Mouse (Mus musculus): ENCODE results near the gene Zfpl1. TPM values are rescaled to one million over a fixed set of nuclear protein-coding genes. Genes with fewer than 3 reads are reported as not detected.

Zfpl1 gene
- 26.0 TPM for polyA plus RNA-seq (2017; shearing (Covaris generic))

DNA sequence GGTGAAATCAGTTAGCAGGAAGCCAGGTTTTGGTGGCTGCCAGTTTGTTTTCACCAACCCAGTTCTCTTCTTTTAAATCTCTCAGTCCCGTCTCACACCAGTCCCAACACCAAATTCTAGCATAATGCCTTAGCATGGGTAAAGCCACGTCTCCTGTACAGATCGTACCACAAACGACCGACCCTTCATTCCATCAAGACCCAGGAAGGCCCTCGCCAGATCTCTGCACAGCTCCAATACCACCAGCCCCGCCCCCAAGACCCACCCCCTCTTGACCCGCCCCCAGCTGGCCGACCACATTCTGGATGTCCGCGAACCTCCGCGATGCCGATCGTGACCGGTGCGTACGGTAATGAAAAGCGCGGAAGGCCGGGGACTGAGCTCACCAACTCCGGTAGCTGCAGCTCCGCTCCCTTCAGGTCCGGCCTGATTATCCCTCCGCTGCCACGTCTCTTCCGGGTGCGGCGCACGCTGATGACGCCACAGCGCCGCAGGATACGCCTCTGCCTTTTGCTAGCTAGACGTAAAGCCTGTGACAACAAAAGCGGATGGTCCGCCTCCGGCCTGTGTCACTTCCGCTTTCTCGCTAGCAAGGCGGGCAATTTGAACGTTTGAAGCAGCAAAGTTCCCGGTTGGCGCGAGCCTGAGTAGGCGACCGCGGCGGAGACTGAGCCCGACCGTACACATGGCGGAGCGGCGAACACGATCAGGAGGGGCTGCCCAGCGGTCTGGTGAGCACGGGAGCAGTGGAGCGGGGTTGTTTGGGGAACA is at the start of gene Zfpl1, which contains the start of gene Cdca5:
Gene Zfpl1, minus strand, starts transcription at position 479 of the 771 bp plus-strand sequence.
Gene Cdca5, plus strand, starts transcription at position 506 of the 771 bp plus-strand sequence.

DNA sequence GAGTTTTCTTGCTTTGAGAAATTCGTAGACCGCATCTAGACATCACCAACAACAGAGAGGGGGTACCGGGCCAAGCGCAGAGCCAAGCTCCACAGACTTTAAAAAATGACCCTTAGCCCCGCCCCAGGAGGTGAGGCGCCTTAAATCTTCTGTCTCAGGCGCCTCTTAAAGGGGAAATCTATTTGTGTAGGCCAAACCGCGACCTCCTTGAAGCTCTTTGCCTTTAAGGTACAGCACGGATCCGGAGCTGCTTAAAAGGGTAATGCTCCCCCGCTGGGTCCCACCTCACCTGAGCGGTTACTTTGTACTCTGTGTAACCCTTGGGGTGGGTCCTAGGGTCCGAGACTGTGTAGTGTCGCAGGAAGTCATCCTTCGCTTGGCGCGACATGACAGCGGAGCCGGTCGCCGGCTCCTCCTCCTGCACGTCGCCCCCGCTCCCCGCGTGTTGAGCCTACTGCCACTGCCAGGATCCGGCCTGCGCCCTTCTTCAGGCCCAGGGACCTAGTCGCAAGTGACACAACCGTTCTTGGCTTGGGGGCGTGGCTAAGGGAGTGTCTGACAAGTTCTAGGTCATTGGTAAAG is 43.1 kb upstream of the Zfpl1 start, which contains the start of gene Snx15:
Gene Snx15, minus strand, starts transcription at position 545 of the 582 bp plus-strand sequence.

DNA sequence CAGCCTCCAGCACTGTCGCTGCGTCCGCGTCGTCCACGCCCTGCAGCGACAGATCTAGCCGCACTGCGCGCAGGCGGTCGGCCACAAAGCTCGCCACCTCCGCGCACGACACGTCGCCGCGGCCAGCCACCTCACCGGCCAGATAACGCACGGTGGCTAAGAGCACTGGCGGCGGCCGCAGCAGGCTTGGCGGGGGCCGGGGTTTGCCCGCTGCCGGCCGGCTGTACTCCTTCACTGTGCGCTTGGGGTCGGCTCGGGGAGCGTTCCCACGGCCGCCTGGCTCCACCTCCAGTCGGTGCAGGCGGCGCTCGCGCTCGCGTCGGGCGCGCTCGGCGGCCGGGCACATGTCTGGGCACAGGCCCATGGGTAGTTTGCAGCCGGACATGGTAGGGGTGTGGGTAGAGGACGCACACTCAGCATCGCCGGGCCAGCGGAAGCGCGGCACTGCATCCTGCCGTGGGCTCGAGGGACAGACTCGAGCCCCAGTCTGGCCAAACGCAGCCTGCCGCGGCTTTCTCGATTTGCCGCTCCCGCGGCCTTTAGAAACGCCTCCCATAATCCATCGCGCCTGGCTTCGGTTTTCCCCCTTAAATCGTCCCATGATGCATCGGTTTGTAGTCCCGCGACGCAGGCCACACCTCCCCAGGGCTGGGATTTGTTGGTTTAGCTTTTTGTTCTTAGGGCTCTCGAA is 33.4 kb upstream of the Zfpl1 start, which contains the start of gene Sac3d1:
Gene Sac3d1, minus strand, starts transcription at position 665 of the 691 bp plus-strand sequence.

DNA sequence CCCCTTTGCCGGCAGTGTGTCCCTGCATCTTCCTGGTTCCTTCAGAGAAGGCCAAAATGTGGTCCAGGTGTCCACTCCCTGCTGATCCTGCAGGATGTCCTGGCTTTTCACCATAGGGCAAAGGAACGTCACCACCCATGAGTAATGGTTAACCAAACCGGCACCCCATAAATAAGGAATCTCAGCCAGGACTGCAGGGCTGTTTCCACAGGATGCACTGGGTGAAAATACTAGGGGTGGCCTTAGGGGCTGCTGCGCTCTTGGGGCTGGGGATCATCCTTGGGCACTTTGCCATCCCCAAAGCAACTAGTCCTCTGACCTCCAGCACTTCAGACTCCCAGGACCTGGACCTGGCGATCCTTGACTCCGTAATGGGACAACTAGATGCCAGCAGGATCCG is 20.8 kb upstream of the Zfpl1 start, which contains the start of gene Naaladl1:
Gene Naaladl1, plus strand, starts transcription at position 197 of the 400 bp plus-strand sequence.

DNA sequence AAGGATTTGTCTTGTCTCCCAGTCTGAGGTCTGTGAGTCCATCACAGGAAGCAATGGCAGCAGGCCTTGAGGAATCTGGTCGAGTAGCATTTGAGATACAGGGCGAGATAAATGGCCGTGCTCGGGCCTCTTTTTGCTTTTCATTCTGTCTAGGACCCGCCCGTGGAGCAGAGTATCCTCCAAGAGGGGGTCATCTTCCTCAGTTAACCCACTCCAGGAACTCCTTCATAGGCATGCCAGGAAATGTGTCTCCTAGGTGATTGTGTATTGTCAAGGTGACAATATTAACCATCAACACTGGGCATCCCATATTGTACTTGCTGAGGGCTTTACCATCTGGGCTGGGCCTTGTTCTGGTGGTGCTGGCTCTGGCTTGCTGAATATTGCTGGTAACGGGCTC is 9.4 kb upstream of the Zfpl1 start, which contains the start of gene AC131692.1:
Gene AC131692.1, plus strand, starts transcription at position 301 of the 400 bp plus-strand sequence.

DNA sequence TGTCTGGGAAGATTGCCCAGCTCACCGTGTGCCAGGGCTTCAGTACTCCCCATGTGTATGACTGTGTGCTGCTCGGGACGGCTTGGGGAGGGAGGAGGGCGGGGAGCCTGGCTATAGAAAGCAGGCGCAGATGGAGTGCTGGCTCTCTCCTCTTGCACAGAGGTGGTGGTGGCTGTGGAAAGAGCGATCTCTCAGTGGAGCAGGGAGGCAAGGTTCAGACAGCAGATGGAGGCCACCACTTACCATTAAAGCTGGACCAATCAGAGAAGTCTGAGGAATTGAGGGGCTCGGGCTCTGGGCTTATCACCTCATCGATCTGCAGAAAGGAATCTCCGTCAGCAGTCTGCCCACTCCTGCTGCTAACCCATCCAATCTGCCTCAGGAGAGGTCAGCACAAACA is 2.6 kb downstream of the Zfpl1 start, which contains the start of gene Gm28374:
Gene Gm28374, minus strand, starts transcription at position 101 of the 400 bp plus-strand sequence.

DNA sequence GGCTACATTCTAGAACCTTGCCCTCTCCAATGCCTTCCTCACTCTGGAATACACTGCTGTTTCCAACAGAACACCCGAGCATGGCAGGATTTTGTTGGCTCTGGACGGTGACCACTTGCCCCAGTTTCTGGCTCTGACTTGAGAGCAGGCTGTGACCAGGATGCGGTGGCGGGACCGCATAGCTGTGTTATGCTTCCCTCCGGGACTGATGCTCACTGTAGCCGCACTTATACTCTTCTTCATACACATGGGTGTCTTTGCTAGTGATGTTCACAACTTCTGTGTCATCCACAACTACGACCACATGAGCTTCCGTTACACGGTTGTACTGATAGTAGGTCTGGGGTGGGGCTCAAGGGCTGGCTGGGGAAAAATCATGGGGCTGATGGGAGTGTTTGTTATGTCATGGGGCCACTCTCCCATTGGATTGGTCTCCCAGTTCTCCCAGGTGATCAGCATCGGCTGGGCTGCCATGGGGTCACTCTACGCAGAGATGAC is 4.7 kb downstream of the Zfpl1 start, which contains the start of gene Tmem262:
Gene Tmem262, plus strand, starts transcription at position 51 of the 498 bp plus-strand sequence.

DNA sequence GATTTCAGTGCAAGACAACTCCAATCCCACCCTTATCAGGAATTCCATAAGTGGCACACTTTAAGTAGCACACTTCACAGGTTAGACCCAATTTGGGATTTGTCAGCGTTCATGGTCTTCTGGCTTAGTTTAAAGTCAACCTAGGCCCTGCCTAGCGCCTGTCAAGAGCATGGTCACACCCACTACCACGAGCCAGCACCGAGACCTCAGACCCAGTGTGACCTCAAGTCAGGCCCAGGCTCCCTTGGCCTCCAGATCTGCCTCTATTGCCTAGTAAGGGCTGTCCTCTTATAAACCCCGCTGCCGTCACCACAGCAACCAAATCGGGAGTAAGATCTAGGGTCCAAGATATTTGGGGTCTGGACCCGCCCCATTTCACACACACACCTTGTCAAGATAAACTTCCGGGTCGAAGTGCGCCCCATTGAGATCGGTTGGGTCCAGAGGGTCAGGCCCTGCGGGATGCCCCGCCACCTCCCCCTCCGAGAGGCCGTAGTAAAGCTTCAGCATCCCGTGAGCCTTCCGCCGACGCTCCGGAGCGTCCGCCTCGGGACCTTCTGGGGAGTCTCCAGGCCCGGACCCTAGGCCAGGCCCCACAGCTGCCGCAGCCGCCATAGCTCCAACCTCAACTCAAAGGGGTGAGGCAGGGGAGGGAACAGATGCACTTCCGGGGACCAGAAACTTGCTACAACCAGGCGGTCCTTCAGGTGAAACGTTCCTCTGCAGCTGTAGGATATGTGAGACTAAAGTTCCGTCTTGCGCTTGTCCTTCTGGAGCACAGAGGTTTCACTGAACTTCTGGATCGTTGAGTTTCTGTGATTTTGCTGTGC is 8.0 kb downstream of the Zfpl1 start, which contains the start of gene Vps51:
Gene Vps51, minus strand, starts transcription at position 668 of the 830 bp plus-strand sequence.

DNA sequence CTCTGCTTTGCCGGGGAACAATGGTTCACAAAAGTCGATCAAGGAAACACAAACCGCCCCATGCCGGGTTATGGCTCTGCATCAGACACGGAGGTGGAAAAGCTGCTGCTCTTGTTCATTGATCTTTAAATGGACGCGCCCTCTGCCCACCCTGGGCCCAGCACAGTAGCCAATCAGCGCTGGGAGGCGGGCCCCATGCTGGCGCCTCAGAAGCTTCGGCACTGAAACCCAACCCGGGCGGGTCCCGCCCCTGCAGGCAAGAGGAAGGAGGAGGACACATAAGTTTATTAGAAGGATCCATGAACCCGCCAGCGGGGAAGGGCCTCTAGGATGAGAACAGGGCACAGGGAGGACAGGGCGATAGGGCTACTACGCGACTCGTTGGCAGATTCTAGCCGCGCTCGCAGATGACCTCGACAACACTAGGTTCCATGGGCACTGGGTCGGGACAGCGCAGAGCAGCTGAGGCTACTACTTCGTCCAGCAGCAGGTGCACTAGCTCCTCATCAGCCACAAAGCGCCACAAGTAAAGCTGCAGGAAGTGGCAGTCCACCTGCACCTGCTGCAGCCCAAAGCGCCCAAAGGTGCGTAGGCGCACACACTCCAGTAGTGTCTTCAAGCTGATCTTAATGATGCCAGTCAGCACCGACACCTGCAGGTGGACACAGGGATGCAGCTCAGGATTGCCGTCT is 16.9 kb downstream of the Zfpl1 start, which contains the start of gene Tm7sf2:
Gene Tm7sf2, minus strand, starts transcription at position 650 of the 692 bp plus-strand sequence.

DNA sequence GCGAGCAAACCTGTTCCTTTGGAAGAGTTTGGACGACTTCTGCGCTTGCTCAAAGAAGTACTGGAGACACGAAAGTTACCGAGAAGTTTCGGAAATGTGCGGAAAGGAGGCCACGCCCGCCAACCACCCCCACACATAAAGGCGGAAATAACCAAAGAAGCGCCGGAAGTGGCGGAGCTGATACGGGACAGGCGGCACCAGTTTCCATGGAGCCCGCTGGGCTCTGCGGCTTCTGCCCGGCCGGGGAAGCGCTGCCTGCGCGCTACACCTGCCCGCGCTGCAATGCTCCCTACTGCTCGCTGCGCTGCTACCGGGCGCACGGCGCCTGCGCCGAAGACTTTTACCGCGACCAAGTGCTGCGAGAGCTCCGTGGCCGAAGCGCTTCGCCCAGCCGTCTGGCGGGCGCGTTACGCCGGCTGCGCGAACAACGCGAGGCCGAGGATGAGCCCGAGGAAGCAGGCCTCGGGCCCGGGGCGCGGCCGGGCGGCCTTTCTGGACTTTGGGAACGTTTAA is 23.7 kb downstream of the Zfpl1 start, which contains the start of gene Znhit2:
Gene Znhit2, plus strand, starts transcription at position 172 of the 513 bp plus-strand sequence.

DNA sequence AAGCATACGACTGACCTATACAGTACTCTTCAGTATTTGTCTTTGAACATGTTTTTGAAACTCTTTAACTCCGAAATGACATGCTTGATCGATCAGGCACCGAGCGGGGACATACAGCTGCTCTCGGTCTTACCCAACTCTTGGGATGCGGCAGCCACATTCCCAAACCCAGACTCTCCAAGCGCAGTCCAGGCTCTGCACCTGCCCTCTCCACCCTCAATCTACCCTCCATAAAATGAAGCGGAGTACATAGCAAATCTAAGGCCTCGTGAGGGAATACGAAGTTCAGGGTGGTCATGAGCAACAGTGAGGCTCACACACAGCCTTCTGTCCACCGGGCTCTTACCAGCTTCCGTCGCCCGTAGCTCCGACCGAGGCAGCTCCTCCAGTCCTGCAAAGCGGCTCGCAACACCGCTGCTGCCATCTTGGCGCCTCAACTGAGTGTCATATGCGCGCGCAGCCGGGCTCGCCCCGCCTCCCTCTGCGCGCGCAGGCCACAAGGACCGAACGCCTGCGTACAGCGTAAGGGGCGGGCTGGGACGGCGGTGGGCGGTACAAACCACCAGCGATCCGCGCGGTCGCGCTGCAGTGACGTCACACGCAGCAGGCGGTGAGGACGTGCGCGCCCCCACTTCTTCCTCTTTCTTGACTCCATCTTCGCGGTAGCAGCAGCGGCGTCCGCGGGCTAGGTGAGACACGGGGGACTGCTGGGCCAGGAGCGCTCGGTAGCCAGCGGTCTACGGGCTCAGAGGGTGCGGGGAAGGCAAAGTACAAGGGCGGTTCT is 27.3 kb downstream of the Zfpl1 start, which contains the start of the genes Mrpl49 and Fau:
Gene Mrpl49, minus strand, starts transcription at position 473 of the 784 bp plus-strand sequence.
Gene Fau, plus strand, starts transcription at position 532 of the 784 bp plus-strand sequence.

DNA sequence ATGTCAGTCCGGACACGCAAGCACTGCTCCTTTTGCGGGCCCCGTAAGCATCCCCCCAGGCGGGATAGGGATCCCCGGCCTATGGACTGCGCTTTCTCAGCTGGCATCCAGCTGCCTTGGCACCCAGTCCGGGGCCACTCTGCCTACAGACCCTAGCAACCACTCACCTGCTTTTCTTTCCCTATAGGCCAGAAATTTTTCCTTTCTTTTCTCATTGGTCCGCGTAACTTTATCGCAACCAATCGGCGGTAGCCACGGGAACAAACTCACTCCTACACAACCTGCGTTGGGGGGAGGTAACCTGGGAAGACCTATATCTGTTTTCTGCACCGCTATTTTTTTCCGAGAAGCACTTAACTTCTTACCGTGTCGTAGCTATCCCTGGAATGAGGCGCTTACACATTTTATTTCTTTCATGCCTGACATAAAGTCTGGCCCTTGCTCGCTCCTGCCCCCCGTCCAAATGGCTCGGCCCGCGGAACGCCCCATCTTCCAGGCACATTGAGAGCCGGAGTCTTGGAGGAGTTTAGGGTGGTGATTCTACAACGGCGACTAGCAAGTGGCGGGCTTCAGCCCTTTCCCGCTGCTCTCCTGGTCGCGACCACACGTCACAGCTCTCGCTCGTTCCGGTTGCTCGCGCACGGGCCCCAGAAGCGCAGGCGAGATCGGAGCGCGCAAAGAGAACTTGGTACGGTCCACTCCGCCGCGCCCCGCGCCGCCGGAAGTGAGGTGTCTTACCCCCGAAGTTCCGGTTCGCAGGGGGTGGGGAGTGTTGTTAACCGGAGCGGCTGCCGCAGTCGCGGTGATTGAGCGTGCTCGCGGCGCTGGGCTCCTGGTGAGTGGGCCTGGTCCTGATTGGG is 38.2 kb downstream of the Zfpl1 start, which contains the start of gene Syvn1:
Gene Syvn1, plus strand, starts transcription at position 283 of the 860 bp plus-strand sequence.

Other genes starting within 250 kb of the Zfpl1 start
- gene Frmd8, start 209.7 kb downstream of the Zfpl1 start, polyA plus RNA-seq (2017; shearing (Covaris generic)): 120 TPM
- gene Slc25a45, start 207.1 kb downstream of the Zfpl1 start, polyA plus RNA-seq (2017; shearing (Covaris generic)): 21.1 TPM
- gene Tigd3, start 190.8 kb downstream of the Zfpl1 start, polyA plus RNA-seq (2017; shearing (Covaris generic)): 0.30 TPM
- gene Dpf2, start 171.9 kb downstream of the Zfpl1 start, polyA plus RNA-seq (2017; shearing (Covaris generic)): 126 TPM
- 0.29 TPM for gene Cdc42ep2, start 160.1 kb downstream of the Zfpl1 start, polyA plus RNA-seq (2017; shearing (Covaris generic))
- gene Pola2, start 120.8 kb downstream of the Zfpl1 start, polyA plus RNA-seq (2017; shearing (Covaris generic)): 35.9 TPM
- gene Slc22a20, start 98.8 kb downstream of the Zfpl1 start, polyA plus RNA-seq (2017; shearing (Covaris generic)): not detected
- 43.6 TPM for gene Capn1, start 69.1 kb downstream of the Zfpl1 start, polyA plus RNA-seq (2017; shearing (Covaris generic))
- gene Syvn1, start 38.4 kb downstream of the Zfpl1 start, polyA plus RNA-seq (2017; shearing (Covaris generic)): 55.4 TPM
- 22.8 TPM for gene Mrpl49, start 27.2 kb downstream of the Zfpl1 start, polyA plus RNA-seq (2017; shearing (Covaris generic))
- gene Fau, start 27.1 kb downstream of the Zfpl1 start, polyA plus RNA-seq (2017; shearing (Covaris generic)): 995 TPM
- 17.7 TPM for gene Znhit2, start 23.8 kb downstream of the Zfpl1 start, polyA plus RNA-seq (2017; shearing (Covaris generic))
- 6.2 TPM for gene Tm7sf2, start 16.6 kb downstream of the Zfpl1 start, polyA plus RNA-seq (2017; shearing (Covaris generic))
- gene Vps51, start 7.7 kb downstream of the Zfpl1 start, polyA plus RNA-seq (2017; shearing (Covaris generic)): 79.3 TPM
- gene Tmem262, start 4.9 kb downstream of the Zfpl1 start, polyA plus RNA-seq (2017; shearing (Covaris generic)): not detected
- gene Gm28374, start 2.7 kb downstream of the Zfpl1 start, polyA plus RNA-seq (2017; shearing (Covaris generic)): 1.2 TPM
- 0.80 TPM for gene Cdca5, start within 50 bp of the Zfpl1 start, polyA plus RNA-seq (2017; shearing (Covaris generic))
- gene AC131692.1, start 9.5 kb upstream of the Zfpl1 start, polyA plus RNA-seq (2017; shearing (Covaris generic)): not detected
- not detected for gene Naaladl1, start 20.8 kb upstream of the Zfpl1 start, polyA plus RNA-seq (2017; shearing (Covaris generic))
- 6.3 TPM for gene Sac3d1, start 33.7 kb upstream of the Zfpl1 start, polyA plus RNA-seq (2017; shearing (Covaris generic))
- 28.8 TPM for gene Snx15, start 43.3 kb upstream of the Zfpl1 start, polyA plus RNA-seq (2017; shearing (Covaris generic))
- gene Batf2, start 56.0 kb upstream of the Zfpl1 start, polyA plus RNA-seq (2017; shearing (Covaris generic)): not detected
- 38.1 TPM for gene Arl2, start 56.6 kb upstream of the Zfpl1 start, polyA plus RNA-seq (2017; shearing (Covaris generic))
- 0.33 TPM for gene Majin, start 99.4 kb upstream of the Zfpl1 start, polyA plus RNA-seq (2017; shearing (Covaris generic))
- gene Gpha2, start 141.4 kb upstream of the Zfpl1 start, polyA plus RNA-seq (2017; shearing (Covaris generic)): not detected
- 15.8 TPM for gene Ppp2r5b, start 150.9 kb upstream of the Zfpl1 start, polyA plus RNA-seq (2017; shearing (Covaris generic))
- 70.6 TPM for gene Atg2a, start 156.7 kb upstream of the Zfpl1 start, polyA plus RNA-seq (2017; shearing (Covaris generic))
- gene Ehd1, start 191.8 kb upstream of the Zfpl1 start, polyA plus RNA-seq (2017; shearing (Covaris generic)): 38.7 TPM
- 0.48 TPM for gene Cdc42bpg, start 221.5 kb upstream of the Zfpl1 start, polyA plus RNA-seq (2017; shearing (Covaris generic))

Measured in effector memory CD4-positive, alpha-beta T cell, adult 7 months (primary cell).